Mouse (Mus musculus) bone marrow macrophage, adult 2 months (primary cell): ENCODE data around the gene S100a9.

Source experiments
- CTCF ChIP-seq: IDR thresholded peaks from 2 replicates; pipeline ENCODE4 v1.5.1; 2012; ENCODE audit warnings: low read depth, mild to moderate bottlenecking, low read length, moderate library complexity
- POLR2A ChIP-seq: IDR thresholded peaks from 2 replicates; pipeline ENCODE4 v1.6.1; 2012; ENCODE audit warnings: mild to moderate bottlenecking, low read depth, low read length, borderline replicate concordance

DNA sequence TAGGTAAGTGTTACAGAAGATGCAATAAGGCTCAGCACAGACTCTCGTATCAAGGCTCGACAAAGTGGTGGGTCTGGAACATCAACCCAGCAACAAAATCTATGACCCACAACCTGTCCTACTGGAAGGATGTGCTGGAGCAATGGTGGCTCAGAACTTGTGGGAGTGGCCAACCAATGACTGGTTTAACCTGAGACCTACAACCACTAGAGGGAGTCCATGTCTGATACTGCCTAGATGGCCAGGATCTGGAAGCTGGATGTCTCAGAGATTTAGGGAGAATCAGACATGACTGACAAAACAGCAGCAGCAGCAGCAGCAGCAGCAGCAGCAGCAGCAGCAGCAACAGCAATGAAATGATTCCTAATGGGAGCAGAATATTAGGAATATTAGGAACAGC, 31.3 kb downstream of the S100a9 start:
- TF ChIP-seq CTCF: no peak
- TF ChIP-seq POLR2A: no peak
